Mouse (Mus musculus) spleen, adult 12 weeks (tissue): ENCODE data around the gene Ubxn11.
"Not testable (repeated sequence)": the region's sequence is repeated elsewhere in the genome, so short reads cannot be mapped to it uniquely, and the experiment has no call there.

ENCODE experiments used
- DNase-seq: peaks from one replicate; pipeline ENCODE4 v3.0.0; 2022; ENCODE audit warnings: low spot score

Gene Ubxn11

GRCm38 (mm10) chr4:134144297-134144696 lies 41.9 kb downstream of the Ubxn11 start:
- not testable (repeated sequence) for DNase-seq

GRCm38 (mm10) chr4:134149389-134149788 lies 47.0 kb downstream of the Ubxn11 start:
- no peak for DNase-seq

- no peak for DNase-seq
Measured at GRCm38 (mm10) chr4:134152112-134152511, 49.7 kb downstream of the Ubxn11 start.

GRCm38 (mm10) chr4:134153656-134154055 lies 51.3 kb downstream of the Ubxn11 start:
- no peak for DNase-seq

GRCm38 (mm10) chr4:134154354-134154753 lies 52.0 kb downstream of the Ubxn11 start:
- DNase-seq: no peak

- DNase-seq: no peak
Measured at GRCm38 (mm10) chr4:134155531-134155930, 53.2 kb downstream of the Ubxn11 start.

- no peak for DNase-seq
Measured at GRCm38 (mm10) chr4:134155961-134156465, 53.6 kb downstream of the Ubxn11 start.

- no peak for DNase-seq
Measured at GRCm38 (mm10) chr4:134156744-134157143, 54.4 kb downstream of the Ubxn11 start.

- DNase-seq: no peak
Measured at GRCm38 (mm10) chr4:134157558-134157957, 55.2 kb downstream of the Ubxn11 start.

- DNase-seq: no peak
Measured at GRCm38 (mm10) chr4:134158774-134159173, 56.4 kb downstream of the Ubxn11 start.

GRCm38 (mm10) chr4:134160071-134160470 lies 57.7 kb downstream of the Ubxn11 start:
- DNase-seq: not testable (repeated sequence)

GRCm38 (mm10) chr4:134164591-134164990 lies 62.2 kb downstream of the Ubxn11 start:
- DNase-seq: no peak

GRCm38 (mm10) chr4:134165024-134165423 lies 62.7 kb downstream of the Ubxn11 start:
- no peak for DNase-seq

GRCm38 (mm10) chr4:134165548-134166465 lies 63.4 kb downstream of the Ubxn11 start:
- no peak for DNase-seq

- no peak for DNase-seq
Measured at GRCm38 (mm10) chr4:134166906-134167305, 64.5 kb downstream of the Ubxn11 start.

- DNase-seq: no peak
Measured at GRCm38 (mm10) chr4:134172391-134172790, 70.0 kb downstream of the Ubxn11 start.
